Mouse (Mus musculus) embryonic facial prominence, embryonic 15.5 days (tissue): Measurements from ENCODE around the gene 2310061N02Rik. TPM values are rescaled to one million over a fixed set of nuclear protein-coding genes. Genes with fewer than 3 reads are reported as not detected.
"Not testable (repeated sequence)": the region's sequence is repeated elsewhere in the genome, so short reads cannot be mapped to it uniquely, and the experiment has no call there.

ENCODE experiments used
- ATAC-seq: fragments of 200-750 bp; cut with Nextera tagmentation; 2 replicates; pipeline ENCODE4 v1.8.0; 2017; ENCODE audit warnings: low read depth, moderate TSS enrichment; ENCODE audit not compliant: insufficient number of reproducible peaks, low FRiP score, low TSS enrichment
- H3K27ac ChIP-seq: fragments of 300-500 bp; sonication (generic); replicated peaks from 2 replicates; pipeline ENCODE4 v1.5.1; 2015; ENCODE audit warnings: mild to moderate bottlenecking, inconsistent platforms
- H3K27me3 ChIP-seq: fragments of 300-500 bp; sonication (generic); 2 replicates; pipeline ENCODE4 v1.6.1; 2015; ENCODE audit warnings: inconsistent platforms
- H3K36me3 ChIP-seq: fragments of 300-500 bp; sonication (generic); 2 replicates; pipeline ENCODE4 v1.6.1; 2015; ENCODE audit warnings: mild to moderate bottlenecking, inconsistent platforms
- H3K4me1 ChIP-seq: fragments of 300-500 bp; sonication (generic); 2 replicates; pipeline ENCODE4 v1.6.1; 2015; ENCODE audit warnings: inconsistent platforms
- H3K4me2 ChIP-seq: fragments of 300-500 bp; sonication (generic); replicated peaks from 2 replicates; pipeline ENCODE4 v1.6.1; 2015; ENCODE audit warnings: mild to moderate bottlenecking, inconsistent platforms
- H3K4me3 ChIP-seq: fragments of 300-500 bp; sonication (generic); replicated peaks from 2 replicates; pipeline ENCODE4 v1.5.1; 2015; ENCODE audit warnings: mild to moderate bottlenecking, inconsistent platforms
- H3K9ac ChIP-seq: fragments of 300-500 bp; sonication (generic); 2 replicates; pipeline ENCODE4 v1.6.1; 2015; ENCODE audit warnings: inconsistent platforms
- H3K9me3 ChIP-seq: fragments of 300-500 bp; sonication (generic); replicated peaks from 2 replicates; pipeline ENCODE4 v1.6.1; 2016; ENCODE audit warnings: inconsistent platforms
- WGBS: fragments of 180-500 bp; shearing (Covaris S2); methylation state at CpG from one replicate; pipeline ENCODE4 v1.1.7; 2015; 5-methylcytosine and 5-hydroxymethylcytosine counted together
- polyA plus RNA-seq: library from polyadenylated mRNA; unstranded; fragments of >200 nt; fragmentation: Nextera tagmentation; extraction: Ambion mirVana; gene quantifications from 2 replicates; pipeline ENCODE4 v1.2.1, GENCODE M21; 2015

The 2310061N02Rik gene
- polyA plus RNA-seq = not detected in 2 replicates

GRCm38 (mm10) chr16:88707496-88708012 is at the start of gene 2310061N02Rik:
Gene 2310061N02Rik (minus strand): TSS chr16:88707962.
- Histone ChIP-seq H3K36me3 (no peaks in the 10 kb centered on the region), H3K27ac (no peak within 1 kb of the TSS), H3K27me3 (no peaks in the 10 kb centered on the region), H3K9ac (no peak within 1 kb of the TSS), H3K4me1 (no peaks in the 10 kb centered on the region), H3K4me3 (no peak within 1 kb of the TSS), H3K4me2 (no peak within 1 kb of the TSS), H3K9me3 (no peaks in the 10 kb centered on the region)
- 77% methylated on average over 10 of the region's 10 CpGs for WGBS
- ATAC-seq = no peak

GRCm38 (mm10) chr16:88751535-88751934 is 43.8 kb upstream of the 2310061N02Rik start, which contains the start of gene Krtap13:
Gene Krtap13 (minus strand): TSS chr16:88751635.
- not testable (repeated sequence) for H3K27me3 ChIP-seq, H3K4me3 ChIP-seq, H3K9me3 ChIP-seq, H3K36me3 ChIP-seq, H3K4me2 ChIP-seq, H3K27ac ChIP-seq, H3K9ac ChIP-seq, ATAC-seq, H3K4me1 ChIP-seq
- 90% methylated on average over 3 of the region's 3 CpGs for WGBS

GRCm38 (mm10) chr16:88747943-88748342 is 40.2 kb upstream of the 2310061N02Rik start:
- WGBS = 39% methylated on average over 4 of the region's 4 CpGs
- Histone ChIP-seq H3K36me3 (no peaks in the 10 kb centered on the region), H3K4me2 (no peak overlapping the region), H3K4me1 (no peaks in the 10 kb centered on the region), H3K9me3 (no peaks in the 10 kb centered on the region), H3K9ac (no peak overlapping the region), H3K4me3 (no peak overlapping the region), H3K27me3 (no peaks in the 10 kb centered on the region), H3K27ac (no peak overlapping the region)
- no peak for ATAC-seq

- Histone ChIP-seq H3K9me3 (no peaks in the 10 kb centered on the region), H3K27ac (no peak overlapping the region), H3K36me3 (no peaks in the 10 kb centered on the region), H3K9ac (no peak overlapping the region), H3K4me1 (no peaks in the 10 kb centered on the region), H3K4me3 (no peak overlapping the region), H3K4me2 (no peak overlapping the region), H3K27me3 (no peaks in the 10 kb centered on the region)
- ATAC-seq = no peak
- WGBS = 68% methylated on average over 4 of the region's 4 CpGs
Measured at GRCm38 (mm10) chr16:88744750-88745340, 37.1 kb upstream of the 2310061N02Rik start.

GRCm38 (mm10) chr16:88735391-88735790 is 27.6 kb upstream of the 2310061N02Rik start:
- 38% methylated on average over 2 of the region's 2 CpGs for WGBS
- Histone ChIP-seq H3K9me3 (no peaks in the 10 kb centered on the region), H3K4me2 (no peak overlapping the region), H3K36me3 (no peaks in the 10 kb centered on the region), H3K4me3 (no peak overlapping the region), H3K27me3 (no peaks in the 10 kb centered on the region), H3K4me1 (no peaks in the 10 kb centered on the region), H3K9ac (no peak overlapping the region), H3K27ac (no peak overlapping the region)
- no peak for ATAC-seq

- no peak for ATAC-seq
- H3K4me2 ChIP-seq = no peak within 1 kb of the TSS
- no peaks in the 10 kb centered on the region for H3K36me3 ChIP-seq
- WGBS = 68% methylated on average over 4 of the region's 4 CpGs
- no peaks in the 10 kb centered on the region for H3K9me3 ChIP-seq
- H3K27me3 ChIP-seq = no peaks in the 10 kb centered on the region
- no peak within 1 kb of the TSS for H3K9ac ChIP-seq
- no peaks in the 10 kb centered on the region for H3K4me1 ChIP-seq
- H3K4me3 ChIP-seq = no peak within 1 kb of the TSS
- H3K27ac ChIP-seq = no peak within 1 kb of the TSS
Measured at GRCm38 (mm10) chr16:88728812-88729275, 21.1 kb upstream of the 2310061N02Rik start, which contains the start of gene Krtap13-1. Gene Krtap13-1 (plus strand): TSS chr16:88728862.

GRCm38 (mm10) chr16:88720031-88720430 is 12.3 kb upstream of the 2310061N02Rik start:
- Histone ChIP-seq H3K27ac (no peak overlapping the region), H3K9ac (no peak overlapping the region), H3K4me2 (no peak overlapping the region), H3K27me3 (no peaks in the 10 kb centered on the region), H3K4me1 (no peaks in the 10 kb centered on the region), H3K9me3 (no peaks in the 10 kb centered on the region), H3K36me3 (no peaks in the 10 kb centered on the region), H3K4me3 (no peak overlapping the region)
- no peak for ATAC-seq
- 24% methylated on average over 1 of the region's 1 CpGs for WGBS

GRCm38 (mm10) chr16:88716549-88716948 is 8.8 kb upstream of the 2310061N02Rik start:
- Histone ChIP-seq H3K27ac (no peak overlapping the region), H3K4me3 (no peak overlapping the region), H3K27me3 (no peaks in the 10 kb centered on the region), H3K4me1 (no peaks in the 10 kb centered on the region), H3K9ac (no peak overlapping the region), H3K9me3 (no peaks in the 10 kb centered on the region), H3K4me2 (no peak overlapping the region), H3K36me3 (no peaks in the 10 kb centered on the region)
- ATAC-seq = no peak

GRCm38 (mm10) chr16:88711245-88711644 is 3.5 kb upstream of the 2310061N02Rik start:
- Histone ChIP-seq H3K36me3 (no peaks in the 10 kb centered on the region), H3K27ac (no peak overlapping the region), H3K9ac (no peak overlapping the region), H3K9me3 (no peaks in the 10 kb centered on the region), H3K4me2 (no peak overlapping the region), H3K4me1 (no peaks in the 10 kb centered on the region), H3K27me3 (no peaks in the 10 kb centered on the region), H3K4me3 (no peak overlapping the region)
- no peak for ATAC-seq
- WGBS = 83% methylated on average over 6 of the region's 6 CpGs

- ATAC-seq = no peak
- no peaks in the 10 kb centered on the region for H3K4me1 ChIP-seq
- no peak overlapping the region for H3K27ac ChIP-seq
- 68% methylated on average over 4 of the region's 4 CpGs for WGBS
- no peaks in the 10 kb centered on the region for H3K9me3 ChIP-seq
- no peaks in the 10 kb centered on the region for H3K27me3 ChIP-seq
- H3K4me3 ChIP-seq = no peak overlapping the region
- H3K4me2 ChIP-seq = no peak overlapping the region
- H3K9ac ChIP-seq = no peak overlapping the region
- no peaks in the 10 kb centered on the region for H3K36me3 ChIP-seq
Measured at GRCm38 (mm10) chr16:88710757-88711156, 3.0 kb upstream of the 2310061N02Rik start.

GRCm38 (mm10) chr16:88701072-88701864 is 6.5 kb downstream of the 2310061N02Rik start:
- Histone ChIP-seq H3K9me3 (no peaks in the 10 kb centered on the region), H3K27ac (no peak overlapping the region), H3K27me3 (no peaks in the 10 kb centered on the region), H3K4me1 (0 out of 2 replicates have a peak, but pooled peaks cover 3% of the 10 kb centered on the region), H3K4me2 (no peak overlapping the region), H3K9ac (no peak overlapping the region), H3K4me3 (no peak overlapping the region), H3K36me3 (no peaks in the 10 kb centered on the region)
- no peak; the same call in 1 of the 2 replicates for ATAC-seq
- 13% methylated on average over 4 of the region's 4 CpGs for WGBS
